Mouse (Mus musculus) forebrain, embryonic 15.5 days (tissue): ENCODE measurements around the gene Srl. TPM values are rescaled to one million over a fixed set of nuclear protein-coding genes. Genes with fewer than 3 reads are reported as not detected.

Experiments used
- ATAC-seq: fragments of 200-750 bp; cut with Nextera tagmentation; replicated peaks from 2 replicates; pipeline ENCODE4 v1.8.0; 2017; ENCODE audit warnings: mild to moderate bottlenecking, moderate TSS enrichment, moderate library complexity
- H3K27ac ChIP-seq: fragments of 300-500 bp; sonication (generic); replicated peaks from 2 replicates; pipeline ENCODE4 v1.5.1; 2015; ENCODE audit warnings: mild to moderate bottlenecking, inconsistent platforms
- H3K27me3 ChIP-seq: fragments of 300-500 bp; sonication (generic); 2 replicates; pipeline ENCODE4 v1.6.1; 2015; ENCODE audit warnings: inconsistent platforms
- H3K36me3 ChIP-seq: fragments of 300-500 bp; sonication (generic); 2 replicates; pipeline ENCODE4 v1.6.1; 2015; ENCODE audit warnings: mild to moderate bottlenecking, inconsistent platforms
- H3K4me1 ChIP-seq: fragments of 300-500 bp; sonication (generic); 2 replicates; pipeline ENCODE4 v1.6.1; 2015; ENCODE audit warnings: inconsistent platforms
- H3K4me2 ChIP-seq: fragments of 300-500 bp; sonication (generic); replicated peaks from 2 replicates; pipeline ENCODE4 v1.6.1; 2015; ENCODE audit warnings: mild to moderate bottlenecking, inconsistent platforms
- H3K4me3 ChIP-seq: fragments of 300-500 bp; sonication (generic); 2 replicates; pipeline ENCODE4 v1.5.1; 2015; ENCODE audit warnings: mild to moderate bottlenecking, inconsistent platforms
- H3K9ac ChIP-seq: fragments of 300-500 bp; sonication (generic); replicated peaks from 2 replicates; pipeline ENCODE4 v1.6.1; 2015; ENCODE audit warnings: mild to moderate bottlenecking, inconsistent platforms
- H3K9me3 ChIP-seq: fragments of 300-500 bp; sonication (generic); 2 replicates; pipeline ENCODE4 v1.6.1; 2016; ENCODE audit warnings: inconsistent platforms
- WGBS: fragments of 180-500 bp; shearing (Covaris S2); methylation state at CpG from one replicate; pipeline ENCODE4 v1.1.7; 2015; ENCODE audit warnings: mixed read lengths; 5-methylcytosine and 5-hydroxymethylcytosine counted together
- polyA plus RNA-seq: library from polyadenylated mRNA; unstranded; fragments of >200 nt; fragmentation: Nextera tagmentation; extraction: Ambion mirVana; gene quantifications from 2 replicates; pipeline ENCODE4 v1.2.1, GENCODE M21; 2015

Gene Srl
- polyA plus RNA-seq, 1 experiment from 2014 or later: 40.1 TPM

DNA sequence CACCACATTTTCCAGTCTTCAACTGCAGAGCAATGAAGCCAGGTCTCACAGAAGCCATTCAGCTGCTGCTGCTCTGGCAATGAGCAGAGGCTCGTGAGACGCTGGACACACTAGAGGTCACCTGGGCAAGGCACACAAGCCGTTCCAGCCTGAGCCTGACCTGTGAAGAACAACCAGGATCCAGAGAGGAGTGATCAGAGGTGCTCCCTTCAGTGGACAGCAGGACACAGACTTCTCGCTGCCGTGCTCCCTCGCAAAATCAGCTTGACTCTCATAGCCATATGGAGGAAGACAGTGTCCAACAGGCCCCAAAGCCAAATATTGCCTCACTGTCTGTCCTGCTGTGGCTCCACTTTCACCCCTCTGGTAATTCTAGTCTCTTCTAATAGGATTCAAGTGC is 92.2 kb downstream of the Srl start:
- Histone ChIP-seq H3K36me3 (no peaks in the 10 kb centered on the region), H3K27ac (no peak overlapping the region), H3K9ac (no peak overlapping the region), H3K4me2 (no peak overlapping the region), H3K27me3 (no peaks in the 10 kb centered on the region), H3K9me3 (no peaks in the 10 kb centered on the region), H3K4me1 (no peaks in the 10 kb centered on the region), H3K4me3 (no peak overlapping the region)
- no peak for ATAC-seq
- 87% methylated on average over 6 of the region's 6 CpGs for WGBS

DNA sequence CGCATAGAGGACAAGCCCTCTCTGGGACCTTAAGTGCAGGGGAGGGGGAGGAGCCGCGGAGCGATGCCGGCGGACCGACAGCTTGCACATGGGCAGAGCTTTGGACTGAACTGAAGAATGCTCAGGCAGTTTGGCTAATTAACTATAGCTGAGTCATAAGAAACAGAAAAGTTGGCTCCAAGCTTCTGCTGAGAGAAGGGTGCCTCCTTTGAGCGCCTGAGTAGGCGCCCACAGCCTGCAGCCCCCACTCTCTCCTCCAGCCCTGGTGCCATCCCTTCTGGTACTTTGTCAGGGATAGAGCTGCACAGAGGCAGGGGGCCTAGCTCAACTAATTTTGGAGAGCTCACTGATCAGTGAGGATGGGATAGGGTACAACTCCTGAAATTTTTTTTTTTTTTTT is 93.4 kb downstream of the Srl start:
- 30% methylated on average over 9 of the region's 9 CpGs for WGBS
- no peak for ATAC-seq
- no peak overlapping the region for H3K9ac ChIP-seq
- H3K9me3 ChIP-seq: no peaks in the 10 kb centered on the region
- H3K4me3 ChIP-seq: no peak overlapping the region
- no peak overlapping the region for H3K27ac ChIP-seq
- no peaks in the 10 kb centered on the region for H3K27me3 ChIP-seq
- no peak overlapping the region for H3K4me2 ChIP-seq
- no peaks in the 10 kb centered on the region for H3K36me3 ChIP-seq
- no peaks in the 10 kb centered on the region for H3K4me1 ChIP-seq

DNA sequence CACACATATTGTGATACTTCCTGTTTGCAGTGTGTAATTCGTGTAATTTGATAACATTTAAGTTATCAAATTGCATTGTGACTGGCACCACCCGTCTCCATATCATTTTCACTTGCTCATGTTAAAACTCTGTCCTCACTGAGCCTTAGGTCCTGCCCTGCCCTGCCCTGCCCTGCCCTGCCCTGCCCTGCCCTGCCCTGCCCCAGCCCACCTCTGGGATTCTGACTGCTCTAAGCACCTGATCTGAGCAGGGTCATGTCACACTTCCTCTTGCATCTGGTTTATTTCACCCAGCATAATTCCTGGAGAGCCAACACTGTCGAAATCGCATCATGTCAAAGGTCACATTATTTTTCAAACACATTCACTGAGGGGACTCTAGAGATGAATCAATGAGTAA is 95.2 kb downstream of the Srl start:
- Histone ChIP-seq H3K9me3 (no peaks in the 10 kb centered on the region), H3K36me3 (no peaks in the 10 kb centered on the region), H3K9ac (no peak overlapping the region), H3K4me3 (no peak overlapping the region), H3K27me3 (no peaks in the 10 kb centered on the region), H3K4me2 (no peak overlapping the region), H3K4me1 (no peaks in the 10 kb centered on the region), H3K27ac (no peak overlapping the region)
- no peak for ATAC-seq
- 83% methylated on average over 4 of the region's 4 CpGs for WGBS

DNA sequence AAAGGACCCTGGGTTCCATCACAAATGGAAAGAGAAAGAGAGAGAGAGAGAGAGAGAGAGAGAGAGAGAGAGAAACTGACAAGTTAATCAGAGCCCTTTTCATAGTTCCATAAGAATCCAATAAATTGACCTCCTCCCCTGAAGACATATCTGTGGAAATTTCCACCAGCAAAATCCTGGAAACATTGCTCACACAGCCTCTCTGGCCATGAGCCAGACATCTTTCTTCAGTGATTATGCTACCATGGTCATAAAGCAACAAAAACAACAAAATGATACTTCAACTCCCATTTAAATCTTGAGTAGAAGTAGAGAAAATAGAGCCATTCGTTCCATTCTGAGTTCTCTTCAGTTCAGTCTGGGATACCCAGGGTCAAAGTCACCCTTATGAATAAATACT is 97.2 kb downstream of the Srl start:
- Histone ChIP-seq H3K4me3 (no peak overlapping the region), H3K4me2 (no peak overlapping the region), H3K9ac (no peak overlapping the region), H3K27me3 (no peaks in the 10 kb centered on the region), H3K27ac (no peak overlapping the region), H3K9me3 (no peaks in the 10 kb centered on the region), H3K36me3 (no peaks in the 10 kb centered on the region), H3K4me1 (no peaks in the 10 kb centered on the region)
- WGBS: 77% methylated on average over 1 of the region's 1 CpGs
- ATAC-seq: no peak

DNA sequence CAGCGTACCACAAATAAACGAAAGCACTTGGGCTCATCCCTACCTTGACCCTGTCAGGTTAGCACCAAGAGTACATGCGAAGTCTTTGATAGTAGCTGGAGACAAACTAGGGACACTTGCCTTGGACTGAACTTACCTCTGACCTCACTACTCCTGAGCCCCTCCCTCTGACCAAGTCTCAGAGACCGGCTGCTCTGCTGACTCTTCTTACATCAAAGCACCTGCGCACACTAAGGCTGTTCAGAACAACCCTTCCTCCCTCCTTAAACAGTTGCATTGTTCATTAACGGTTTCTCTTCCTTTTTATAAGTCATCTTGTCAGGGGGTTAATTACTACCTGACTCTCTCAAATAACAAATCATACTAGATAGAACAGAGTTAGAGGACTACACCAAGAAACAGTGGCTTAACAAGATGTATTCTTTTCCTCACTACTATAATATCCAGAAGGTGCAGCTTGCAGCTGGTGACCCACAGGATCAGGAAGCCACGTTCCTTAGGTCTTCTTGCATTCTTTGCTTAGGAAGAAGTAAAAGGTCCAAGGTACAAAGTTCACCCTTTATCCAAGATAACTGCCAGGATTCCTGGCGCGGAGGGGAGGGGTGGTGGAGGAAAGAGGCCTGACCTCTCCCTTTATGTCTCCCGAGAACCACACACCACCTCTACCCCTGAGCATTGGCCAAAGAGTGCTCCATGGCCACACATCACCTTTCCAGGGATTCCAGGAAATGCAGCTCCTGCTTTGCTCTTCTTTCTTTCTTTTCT is 102.1 kb downstream of the Srl start:
- H3K4me2 ChIP-seq: no peak overlapping the region
- no peak overlapping the region for H3K27ac ChIP-seq
- no peak for ATAC-seq
- H3K9ac ChIP-seq: no peak overlapping the region
- no peak overlapping the region for H3K4me3 ChIP-seq
- no peaks in the 10 kb centered on the region for H3K27me3 ChIP-seq
- no peaks in the 10 kb centered on the region for H3K4me1 ChIP-seq
- WGBS: 80% methylated on average over 10 of the region's 10 CpGs
- H3K9me3 ChIP-seq: no peaks in the 10 kb centered on the region
- H3K36me3 ChIP-seq: no peaks in the 10 kb centered on the region

DNA sequence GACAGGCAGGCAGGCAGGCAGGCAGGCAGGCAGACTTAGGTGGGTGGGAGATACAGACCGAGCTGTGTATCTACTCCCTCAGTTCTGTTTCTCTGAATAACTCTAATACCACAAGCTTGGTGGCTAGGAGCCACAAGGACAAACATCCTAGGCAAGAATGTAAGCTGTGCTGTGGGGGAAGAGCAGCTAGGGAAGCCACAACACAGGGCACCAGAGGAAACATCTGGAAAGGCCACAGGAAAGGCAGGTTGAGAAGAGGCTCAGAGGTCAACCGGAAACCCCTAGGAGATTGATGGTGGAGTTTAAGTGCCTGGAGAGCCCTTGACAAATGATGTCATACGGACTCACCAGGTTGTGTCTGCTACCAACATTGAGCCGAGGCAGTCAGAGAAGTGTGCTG is 104.9 kb downstream of the Srl start:
- no peak overlapping the region for H3K9ac ChIP-seq
- H3K9me3 ChIP-seq: no peaks in the 10 kb centered on the region
- 90% methylated on average over 4 of the region's 4 CpGs for WGBS

DNA sequence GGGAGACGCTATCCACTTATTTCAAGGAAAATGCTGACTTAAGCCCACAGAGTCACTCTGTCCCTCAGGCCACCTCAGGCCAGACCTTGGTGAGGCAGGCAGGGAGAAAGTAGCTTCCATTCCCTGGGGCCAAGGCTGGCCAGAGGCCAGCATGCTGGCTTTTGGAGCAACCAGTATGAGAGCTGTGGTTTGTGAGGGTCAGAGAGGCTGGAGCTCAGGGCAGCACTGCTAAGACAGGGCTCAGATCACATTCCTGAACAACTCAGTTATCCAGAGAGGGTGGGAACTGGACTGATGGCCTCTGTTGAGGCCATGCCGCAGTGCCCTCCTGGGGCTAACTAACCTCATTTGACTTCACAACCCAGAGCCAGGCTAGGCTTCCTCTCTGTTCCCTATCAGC is 106.2 kb downstream of the Srl start:
- no peak overlapping the region for H3K4me3 ChIP-seq
- H3K9me3 ChIP-seq: no peaks in the 10 kb centered on the region
- no peak for ATAC-seq
- WGBS: 95% methylated on average over 2 of the region's 2 CpGs
- H3K27me3 ChIP-seq: no peaks in the 10 kb centered on the region
- no peak overlapping the region for H3K4me2 ChIP-seq
- no peaks in the 10 kb centered on the region for H3K4me1 ChIP-seq
- no peak overlapping the region for H3K9ac ChIP-seq
- H3K27ac ChIP-seq: no peak overlapping the region
- H3K36me3 ChIP-seq: no peaks in the 10 kb centered on the region

More for the DNA sequence above, 104.9 kb downstream of the Srl start:
- ATAC-seq: no peak
- no peak overlapping the region for H3K27ac ChIP-seq
- H3K4me2 ChIP-seq: no peak overlapping the region
- H3K4me3 ChIP-seq: no peak overlapping the region
- no peaks in the 10 kb centered on the region for H3K27me3 ChIP-seq
- no peaks in the 10 kb centered on the region for H3K36me3 ChIP-seq
- no peaks in the 10 kb centered on the region for H3K4me1 ChIP-seq

DNA sequence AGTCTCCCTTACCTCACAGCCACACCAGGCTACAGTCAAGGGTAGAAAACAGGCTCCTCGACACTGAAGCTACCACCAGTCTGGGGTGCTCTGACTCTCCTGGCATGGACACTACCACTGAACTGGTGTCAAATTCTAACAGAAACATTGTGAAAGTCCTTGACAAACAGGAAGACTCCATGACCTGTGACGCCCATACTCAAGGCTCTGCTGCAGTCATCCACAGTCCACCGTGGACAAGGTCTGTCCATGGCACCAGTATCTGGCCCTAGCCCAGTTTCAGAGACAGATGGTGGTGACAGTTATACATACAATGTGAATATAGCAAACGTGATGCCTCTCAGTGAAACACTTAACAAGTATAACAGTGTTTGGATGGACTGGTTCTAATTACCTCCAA is 109.8 kb downstream of the Srl start:
- H3K4me1 ChIP-seq: no peaks in the 10 kb centered on the region
- no peak overlapping the region for H3K4me2 ChIP-seq

DNA sequence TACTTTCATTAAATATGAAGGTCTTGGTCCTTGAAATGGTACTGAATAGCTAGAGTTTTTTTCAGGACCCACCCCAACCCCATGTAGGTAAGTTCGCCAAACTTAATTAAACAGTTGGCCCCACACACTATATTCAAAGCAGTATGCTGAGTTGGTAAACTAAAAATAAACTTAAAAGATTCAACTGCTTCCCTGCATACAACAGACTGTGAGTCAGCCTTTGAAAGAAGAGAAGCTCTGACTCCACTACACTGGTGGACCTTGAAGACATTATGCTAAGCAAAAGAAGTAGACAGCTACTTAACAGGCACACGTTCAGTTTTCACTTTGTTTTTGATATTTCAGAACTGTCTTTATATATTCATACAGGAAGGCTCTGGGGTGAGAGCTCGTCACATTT is 110.6 kb downstream of the Srl start:
- no peak overlapping the region for H3K4me3 ChIP-seq
- no peak overlapping the region for H3K9ac ChIP-seq
- 81% methylated on average over 3 of the region's 3 CpGs for WGBS
- H3K27ac ChIP-seq: no peak overlapping the region
- H3K36me3 ChIP-seq: no peaks in the 10 kb centered on the region
- H3K4me1 ChIP-seq: no peaks in the 10 kb centered on the region
- no peaks in the 10 kb centered on the region for H3K9me3 ChIP-seq
- no peak for ATAC-seq
- H3K27me3 ChIP-seq: no peaks in the 10 kb centered on the region
- no peak overlapping the region for H3K4me2 ChIP-seq

More for the DNA sequence above, 109.8 kb downstream of the Srl start:
- no peak overlapping the region for H3K9ac ChIP-seq
- H3K27ac ChIP-seq: no peak overlapping the region
- H3K9me3 ChIP-seq: no peaks in the 10 kb centered on the region
- no peaks in the 10 kb centered on the region for H3K36me3 ChIP-seq
- H3K27me3 ChIP-seq: no peaks in the 10 kb centered on the region
- ATAC-seq: no peak
- no peak overlapping the region for H3K4me3 ChIP-seq
- WGBS: 79% methylated on average over 4 of the region's 4 CpGs

DNA sequence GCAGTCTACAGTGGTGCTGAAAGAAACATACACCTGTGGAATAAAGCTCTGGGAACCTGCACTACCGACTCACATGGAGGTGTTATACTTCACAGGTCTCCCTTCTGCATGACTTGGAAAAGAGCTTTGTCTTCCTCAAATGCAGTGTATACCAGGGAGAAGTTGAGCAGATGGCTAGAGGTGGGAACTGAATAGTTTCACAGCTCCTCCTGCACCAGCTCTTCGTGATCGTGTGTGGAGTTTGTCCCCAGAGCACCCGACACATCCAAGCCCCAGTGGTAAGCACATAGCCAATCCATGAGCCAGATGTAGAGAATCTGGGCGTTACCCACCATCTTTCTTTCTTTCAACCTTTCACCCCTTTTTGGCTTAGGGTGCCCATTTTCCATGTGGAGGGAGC is 111.4 kb downstream of the Srl start:
- Histone ChIP-seq H3K9me3 (no peaks in the 10 kb centered on the region), H3K27ac (no peak overlapping the region), H3K4me1 (no peaks in the 10 kb centered on the region), H3K36me3 (no peaks in the 10 kb centered on the region), H3K4me2 (no peak overlapping the region), H3K4me3 (no peak overlapping the region), H3K9ac (no peak overlapping the region), H3K27me3 (no peaks in the 10 kb centered on the region)
- no peak for ATAC-seq
- WGBS: 85% methylated on average over 5 of the region's 5 CpGs

Other genes with a start within 250 kb of the Srl start
- gene Adcy9, start 121.3 kb downstream of the Srl start, polyA plus RNA-seq: 2.6 and 2.7 TPM in 2 replicates
- 14.3 and 15.2 TPM in 2 replicates for gene Tfap4, start 18.0 kb upstream of the Srl start, polyA plus RNA-seq
- gene Glis2, start 52.9 kb upstream of the Srl start, polyA plus RNA-seq: 11.0 and 14.6 TPM in 2 replicates
- gene Pam16, start 83.2 kb upstream of the Srl start, polyA plus RNA-seq: 162 and 171 TPM in 2 replicates
- 3.0 and 3.6 TPM in 2 replicates for gene Vasn, start 98.1 kb upstream of the Srl start, polyA plus RNA-seq
- 55.8 and 58.0 TPM in 2 replicates for gene Dnaja3, start 98.2 kb upstream of the Srl start, polyA plus RNA-seq
- 25.0 TPM in 2 replicates for gene Coro7, start 138.0 kb upstream of the Srl start, polyA plus RNA-seq
- 103 and 115 TPM in 2 replicates for gene Nmral1, start 177.5 kb upstream of the Srl start, polyA plus RNA-seq
- 85.3 and 88.3 TPM in 2 replicates for gene Hmox2, start 184.5 kb upstream of the Srl start, polyA plus RNA-seq
- gene Cdip1, start 248.5 kb upstream of the Srl start, polyA plus RNA-seq: 101 and 104 TPM in 2 replicates